ENCODE assay signal across 8 mouse cellular contexts in the genomic region with DNA sequence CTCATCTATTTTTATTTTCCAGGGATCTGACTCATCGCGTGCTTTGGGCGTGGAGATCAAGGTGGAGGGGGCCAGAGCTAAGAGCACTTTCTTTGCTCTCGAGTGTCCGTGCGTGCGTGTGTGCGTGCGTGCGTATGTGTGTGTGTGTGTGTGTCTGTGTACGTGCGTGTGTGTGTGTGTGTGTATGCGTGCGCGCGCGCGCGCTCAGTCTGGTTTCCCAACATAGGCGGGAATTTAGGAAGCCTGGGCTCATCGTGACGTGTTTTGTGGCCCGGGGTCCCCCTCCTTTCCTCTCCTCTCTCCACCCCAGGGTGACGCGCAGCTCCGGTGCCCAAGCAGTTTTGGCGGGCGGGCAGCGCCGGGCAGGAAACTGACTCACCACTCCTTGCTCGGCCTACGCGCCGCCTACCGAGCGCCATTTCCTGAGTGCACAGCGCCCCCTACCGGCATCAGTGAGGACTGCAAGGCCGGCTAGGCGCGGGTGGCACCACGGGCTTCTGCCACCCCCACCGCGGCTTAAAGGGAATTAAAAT. TPM values are rescaled to one million over a fixed set of nuclear protein-coding genes. Genes with fewer than 3 reads are reported as not detected.
DNase-seq lines count a peak whose midpoint lies in the region; ATAC-seq and TF ChIP-seq lines count a peak whose summit lies in the region.

No protein-coding gene starts in this region.

- peak; percentile 94 for TF ChIP-seq CTCF in bone marrow, adult 2 months (IDR thresholded peaks at IDR 0.05; ENCODE audit: control insufficient read depth, insufficient read depth, low read length)

- TF ChIP-seq POLR2A in bone marrow, adult 2 months (IDR thresholded peaks at IDR 0.05; ENCODE audit: borderline replicate concordance, control insufficient read depth, low read depth, low read length) = no peak; the same call in 1 of the 2 replicates

- H3K36me3 ChIP-seq in embryonic facial prominence, embryonic 14.5 days (ENCODE audit: control insufficient read depth, insufficient read depth, low read length) = 0 out of 2 replicates have a peak, but pooled peaks cover 4% of the 10 kb centered on the region
- no peaks in the 10 kb centered on the region for H3K36me3 ChIP-seq in limb, embryonic 13.5 days
- H3K36me3 ChIP-seq in midbrain, embryonic 15.5 days (replicated peaks) = 0 out of 2 replicates have a peak, but pooled peaks cover 2% of the 10 kb centered on the region

- peak overlapping the region; percentile 0 for H3K27ac ChIP-seq in bone marrow, adult 2 months (ENCODE audit: control insufficient read depth, insufficient read depth, low read depth, low read length, poor library complexity)
- peak overlapping the region; percentile 35; the same call in 1 of the 2 replicates for H3K27ac ChIP-seq in embryonic facial prominence, embryonic 14.5 days (replicated peaks; ENCODE audit: low read depth, low read length)
- no peak overlapping the region for H3K27ac ChIP-seq in limb, embryonic 13.5 days
- H3K27ac ChIP-seq in midbrain, embryonic 15.5 days = peak overlapping the region; percentile 76

- WGBS in bone marrow, adult 2 months = under 1% methylated on average over 44 of the region's 44 CpGs
- WGBS in embryonic facial prominence, embryonic 14.5 days = under 1% methylated on average over 29 of the region's 44 CpGs
- under 1% methylated on average over 44 of the region's 44 CpGs for WGBS in limb, embryonic 13.5 days
- WGBS in midbrain, embryonic 15.5 days = 0% methylated on average over 37 of the region's 44 CpGs

- DNase-seq in 416B (ENCODE audit: low read depth) = peak; percentile 99
- peak; percentile 95 for DNase-seq in embryonic facial prominence, embryonic 14.5 days (ENCODE audit: low spot score)
- peak; percentile 97 for DNase-seq in heart, adult 8-10 months (ENCODE audit: low spot score)
- peak; percentile 94 for DNase-seq in kidney, adult 9 months
- DNase-seq in spleen, adult 18-20 months = peak; percentile 88 to 97

- H3K9ac ChIP-seq in embryonic facial prominence, embryonic 14.5 days (ENCODE audit: low read depth, low read length) = peak overlapping the region; percentile 72
- peak overlapping the region; percentile 69 for H3K9ac ChIP-seq in limb, embryonic 13.5 days
- H3K9ac ChIP-seq in midbrain, embryonic 15.5 days = peak overlapping the region; percentile 67

- ATAC-seq in embryonic facial prominence, embryonic 14.5 days (ENCODE audit: low read depth) = peak; percentile 73
- peak; percentile 70 for ATAC-seq in limb, embryonic 13.5 days (ENCODE audit: low FRiP score, low read depth)
- ATAC-seq in midbrain, embryonic 15.5 days (replicated peaks) = peak; percentile 89

- H3K9me3 ChIP-seq in embryonic facial prominence, embryonic 14.5 days (ENCODE audit: control insufficient read depth, low read length) = no peaks in the 10 kb centered on the region
- H3K9me3 ChIP-seq in limb, embryonic 13.5 days = no peaks in the 10 kb centered on the region
- H3K9me3 ChIP-seq in midbrain, embryonic 15.5 days = no peaks in the 10 kb centered on the region

- H3K4me1 ChIP-seq in bone marrow, adult 2 months (ENCODE audit: control insufficient read depth, insufficient read depth, low read length) = peaks cover 6% of the 10 kb centered on the region
- peaks cover 10% of the 10 kb centered on the region; the same call in 1 of the 2 replicates for H3K4me1 ChIP-seq in embryonic facial prominence, embryonic 14.5 days (ENCODE audit: control insufficient read depth, insufficient read depth, low read length)
- H3K4me1 ChIP-seq in limb, embryonic 13.5 days = peaks cover 20% of the 10 kb centered on the region
- H3K4me1 ChIP-seq in midbrain, embryonic 15.5 days = peaks cover 23% of the 10 kb centered on the region

- H3K27me3 ChIP-seq in embryonic facial prominence, embryonic 14.5 days (replicated peaks; ENCODE audit: control insufficient read depth, insufficient read depth, low read length) = peaks cover 29% of the 10 kb centered on the region
- peaks cover 46% of the 10 kb centered on the region for H3K27me3 ChIP-seq in limb, embryonic 13.5 days
- H3K27me3 ChIP-seq in midbrain, embryonic 15.5 days (replicated peaks) = peaks cover 22% of the 10 kb centered on the region

- H3K4me3 ChIP-seq in bone marrow, adult 2 months (replicated peaks; ENCODE audit: control insufficient read depth, low read depth, low read length) = peak overlapping the region; percentile 79
- peak overlapping the region; percentile 59 for H3K4me3 ChIP-seq in embryonic facial prominence, embryonic 14.5 days (ENCODE audit: low read depth, low read length)
- peak overlapping the region; percentile 53 for H3K4me3 ChIP-seq in limb, embryonic 13.5 days
- H3K4me3 ChIP-seq in midbrain, embryonic 15.5 days = peak overlapping the region; percentile 54

- H3K4me2 ChIP-seq in embryonic facial prominence, embryonic 14.5 days (ENCODE audit: low read depth, low read length) = peak overlapping the region; percentile 87
- H3K4me2 ChIP-seq in limb, embryonic 13.5 days (replicated peaks) = peak overlapping the region; percentile 93
- H3K4me2 ChIP-seq in midbrain, embryonic 15.5 days = peak overlapping the region; percentile 92

RNA-seq across cellular contexts. Expression of a gene that starts 4.5 kb away (rescaled TPM):
- polyA plus RNA-seq in bone marrow, adult 2 months (2011; ENCODE audit: insufficient read depth, insufficient read length, low replicate concordance, missing spikeins) = 5.2 and 27.7 TPM in 2 replicates
- polyA plus RNA-seq in embryonic facial prominence, embryonic 14.5 days (2014; fragmentation: Nextera tagmentation; extraction: Ambion mirVana) = 223 and 292 TPM in 2 replicates
- total RNA-seq in heart, adult 8-10 months (2022) = 10 to 100 TPM; 11.7 to 32.6 (median 22.3) TPM
- polyA plus RNA-seq in limb, embryonic 13.5 days (2015; fragmentation: Nextera tagmentation; extraction: Ambion mirVana) = 91.0 and 92.1 TPM in 2 replicates
- polyA plus RNA-seq in midbrain, embryonic 15.5 days (2015; fragmentation: Nextera tagmentation; extraction: Ambion mirVana) = 97.7 and 99.9 TPM in 2 replicates

RNA-seq across cellular contexts. Expression of a gene that starts 18.7 kb away (rescaled TPM):
- polyA plus RNA-seq in bone marrow, adult 2 months (2011; ENCODE audit: insufficient read depth, insufficient read length, low replicate concordance, missing spikeins) = 217 and 514 TPM in 2 replicates
- 1.7 and 2.2 TPM in 2 replicates for polyA plus RNA-seq in embryonic facial prominence, embryonic 14.5 days (2014; fragmentation: Nextera tagmentation; extraction: Ambion mirVana)
- under 1 TPM in 3 of 4 experiments, not detected in 1; 0.12 to 0.75 (median 0.38) TPM for total RNA-seq in heart, adult 8-10 months (2022)
- polyA plus RNA-seq in limb, embryonic 13.5 days (2015; fragmentation: Nextera tagmentation; extraction: Ambion mirVana) = 0.34 and 0.80 TPM in 2 replicates
- 0.15 TPM in 1 of 2 replicates, not detected in the other for polyA plus RNA-seq in midbrain, embryonic 15.5 days (2015; fragmentation: Nextera tagmentation; extraction: Ambion mirVana)

Comparison
In these comparisons a context has a peak if more than half of its experiments do, and no peak if none do; other contexts are left out.
1. RNA of a gene that starts 18.7 kb away (polyA plus RNA-seq): 217 to 514 TPM in bone marrow, adult 2 months; 1.7 to 2.2 TPM in embryonic facial prominence, embryonic 14.5 days, 0.34 to 0.80 TPM in limb, embryonic 13.5 days and 0.15 TPM in midbrain, embryonic 15.5 days; every median in the first group is over 10 times any median in the second.
2. Peak in every context shown above with its lines, with median percentiles within 50 percentile points of each other: DNase-seq, H3K4me3 ChIP-seq, ATAC-seq, H3K4me2 ChIP-seq and H3K9ac ChIP-seq.